In genomic region chr6:32060641-32061040, GRCm38 (mm10) we compare ENCODE assay signal across 25 mouse cellular contexts. TPM values are rescaled to one million over a fixed set of nuclear protein-coding genes. Genes with fewer than 3 reads are reported as not detected.
"Had no signal": no experiment of that assay in that cellular context is flagged by ENCODE, and none has a peak within 500 bp of the region (broad histone marks: within the 10 kb centered on the region; RNA-seq: fewer than 3 reads in every experiment).

No protein-coding gene starts in this region.

- H3K27ac ChIP-seq: lung, embryonic 15.5 days; macrophage; midbrain, embryonic 13.5 days; midbrain, embryonic 15.5 days; neural tube, embryonic 12.5 days had no signal

- H3K36me3 ChIP-seq: lung, embryonic 15.5 days; midbrain, embryonic 13.5 days; midbrain, embryonic 15.5 days; neural tube, embryonic 12.5 days had no signal

- H3K4me2 ChIP-seq: lung, embryonic 15.5 days; midbrain, embryonic 11.5 days; midbrain, embryonic 13.5 days; midbrain, embryonic 15.5 days; neural tube, embryonic 12.5 days had no signal

- H3K4me3 ChIP-seq: lung, embryonic 15.5 days; megakaryocyte, embryonic 14.5 days; midbrain, embryonic 13.5 days; midbrain, embryonic 15.5 days; neural tube, embryonic 12.5 days had no signal

- ATAC-seq: liver, postnatal 0 days; lung, postnatal 0 days; midbrain, embryonic 13.5 days; midbrain, embryonic 15.5 days had no signal

- H3K27me3 ChIP-seq: midbrain, embryonic 13.5 days; midbrain, embryonic 15.5 days; neural tube, embryonic 12.5 days had no signal

- H3K4me1 ChIP-seq: lung, embryonic 15.5 days; megakaryocyte, embryonic 14.5 days; midbrain, embryonic 13.5 days; midbrain, embryonic 15.5 days had no signal

- H3K9me3 ChIP-seq: lung, embryonic 15.5 days; midbrain, embryonic 13.5 days; midbrain, embryonic 15.5 days; neural tube, embryonic 12.5 days had no signal

- DNase-seq: liver, postnatal 0 days; lung, adult 2 months; lung, postnatal 14 days; lung, postnatal 36 days; right cerebral cortex, postnatal 14 days; thymus, adult 2 months; thymus, postnatal 25 days; thymus, postnatal 4 days had no signal

- H3K9ac ChIP-seq: liver, postnatal 0 days; lung, embryonic 15.5 days; midbrain, embryonic 13.5 days; midbrain, embryonic 15.5 days; neural tube, embryonic 12.5 days had no signal

RNA-seq across cellular contexts. Expression of gene 1700012A03Rik, which starts 10.6 kb away (rescaled TPM):
- total RNA-seq: megakaryocyte progenitor cell, adult 5-6 weeks; midbrain, postnatal 0 days; monocyte, adult 5-6 weeks; neutrophil, adult 5-6 weeks had no signal
- polyA plus RNA-seq: liver, postnatal 0 days; lung, adult 2 months; lung, embryonic 15.5 days; lung, postnatal 0 days; macrophage; midbrain, embryonic 11.5 days; midbrain, embryonic 13.5 days; midbrain, embryonic 15.5 days; midbrain, postnatal 0 days; neural tube, embryonic 12.5 days; neural tube, embryonic 14.5 days; spleen, adult 2 months; stomach, embryonic 14.5 days; stomach, embryonic 16.5 days; thymus, adult 2 months; urinary bladder, adult 2 months had no signal
